Mouse (Mus musculus) naive thymus-derived CD4-positive, alpha-beta T cell, adult 2 months (primary cell): ENCODE results near the gene Twf2.

ENCODE experiments used
- DNase-seq: peaks from one replicate; pipeline ENCODE4 v3.0.0-alpha.2; 2011; ENCODE audit warnings: low read depth

The Twf2 gene

GRCm38 (mm10) chr9:106179454-106179853 is 23.5 kb upstream of the Twf2 start:
- no peak for DNase-seq

GRCm38 (mm10) chr9:106179964-106180363 is 22.9 kb upstream of the Twf2 start:
- no peak for DNase-seq

- no peak for DNase-seq
These were observed 20.8 kb upstream of the Twf2 start for GRCm38 (mm10) chr9:106182146-106182545.

- DNase-seq = no peak
These were observed 18.9 kb upstream of the Twf2 start for GRCm38 (mm10) chr9:106183996-106184395.

- no peak for DNase-seq
These were observed 11.6 kb upstream of the Twf2 start for GRCm38 (mm10) chr9:106191355-106191754.

GRCm38 (mm10) chr9:106192024-106192423 is 10.9 kb upstream of the Twf2 start:
- DNase-seq = no peak

- DNase-seq = peak; percentile 60
These were observed 9.9 kb upstream of the Twf2 start for GRCm38 (mm10) chr9:106192998-106193397.

- peak; percentile 43 for DNase-seq
These were observed 8.7 kb upstream of the Twf2 start for GRCm38 (mm10) chr9:106193930-106194807.

GRCm38 (mm10) chr9:106195693-106196092 is 7.2 kb upstream of the Twf2 start:
- no peak for DNase-seq

GRCm38 (mm10) chr9:106197081-106197713 is 5.7 kb upstream of the Twf2 start:
- DNase-seq = peak; percentile 37

- DNase-seq = no peak
These were observed 5.2 kb upstream of the Twf2 start for GRCm38 (mm10) chr9:106197732-106198131.

GRCm38 (mm10) chr9:106198962-106199458 is 3.9 kb upstream of the Twf2 start:
- DNase-seq = peak; percentile 73

- no peak for DNase-seq
These were observed 3.2 kb upstream of the Twf2 start, which contains the start of gene Ppm1m for GRCm38 (mm10) chr9:106199535-106200272. Gene Ppm1m (minus strand): TSS chr9:106199746.

- DNase-seq = no peak
These were observed 1.0 kb upstream of the Twf2 start for GRCm38 (mm10) chr9:106201895-106202294.

GRCm38 (mm10) chr9:106203990-106204851 is 1.3 kb downstream of the Twf2 start:
- DNase-seq = no peak

GRCm38 (mm10) chr9:106205713-106206290 is 2.9 kb downstream of the Twf2 start:
- DNase-seq = no peak

GRCm38 (mm10) chr9:106206515-106206914 is 3.6 kb downstream of the Twf2 start:
- no peak for DNase-seq

- DNase-seq = no peak
These were observed 5.3 kb downstream of the Twf2 start for GRCm38 (mm10) chr9:106208181-106208580.

- DNase-seq = no peak
These were observed 7.0 kb downstream of the Twf2 start for GRCm38 (mm10) chr9:106209954-106210353.

- peak; percentile 71 for DNase-seq
These were observed 8.1 kb downstream of the Twf2 start for GRCm38 (mm10) chr9:106210853-106211609.
